Mouse (Mus musculus): ENCODE measurements around the gene Nup153.

Nup153 gene

DNA sequence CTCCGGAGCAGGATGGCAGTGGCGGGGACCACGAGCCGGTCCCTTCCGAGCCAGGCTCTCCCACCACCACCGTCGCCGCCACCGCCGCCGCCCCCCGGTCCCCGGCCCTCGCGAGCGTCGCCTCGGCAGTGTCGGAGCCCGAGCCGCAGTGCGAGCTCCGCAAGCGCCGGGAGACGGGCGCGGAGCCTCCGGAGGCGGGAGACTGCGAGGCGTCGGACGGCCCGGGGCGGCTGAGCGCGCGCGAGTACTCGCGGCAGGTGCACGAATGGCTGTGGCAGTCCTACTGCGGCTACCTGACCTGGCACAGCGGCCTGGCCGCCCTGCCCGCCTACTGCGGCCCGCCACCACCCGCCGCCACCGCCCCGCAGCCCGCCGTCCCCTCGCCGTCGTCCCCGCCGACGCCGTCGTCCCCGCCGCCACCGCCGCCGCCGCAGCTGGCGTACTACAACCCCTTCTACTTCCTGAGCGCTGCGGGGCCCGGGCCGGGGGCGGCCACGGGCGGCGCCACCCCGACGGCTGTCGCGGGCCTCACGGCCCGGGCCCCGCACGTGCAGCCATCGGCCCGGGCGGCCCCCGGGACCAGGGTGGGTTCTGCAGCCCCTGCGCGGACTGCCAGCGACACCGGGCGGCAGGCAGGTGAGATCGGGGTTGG is 58.0 kb downstream of the Nup153 start:
- DNase-seq (ENCODE audit: low spot score) = no peak

DNA sequence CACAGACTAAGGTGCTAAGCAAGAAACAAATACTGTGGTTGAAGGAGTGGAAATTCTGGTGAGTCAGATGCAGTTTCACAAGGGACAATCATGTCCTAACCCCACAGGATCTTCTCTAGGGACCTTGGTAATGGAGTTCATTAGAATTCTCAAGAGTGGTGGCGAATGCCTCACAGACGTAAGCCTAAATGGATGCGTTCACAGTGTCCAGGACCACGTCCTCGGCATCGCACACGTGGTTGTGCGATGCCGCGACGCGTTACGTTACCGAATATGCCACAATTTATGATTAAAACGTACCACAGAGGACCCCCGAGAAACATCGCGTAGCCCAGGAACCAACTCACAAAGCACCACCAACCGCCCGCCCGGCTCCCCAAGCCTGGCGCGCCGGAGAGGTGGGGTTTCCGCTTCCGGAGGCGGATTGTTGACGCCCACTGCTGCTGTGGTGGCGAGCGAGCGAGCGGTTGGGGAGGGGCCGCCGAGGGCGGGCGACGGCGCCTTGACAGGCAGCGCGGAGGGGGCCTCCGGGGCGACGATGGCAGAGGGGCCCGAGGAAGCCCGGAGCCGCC is 58.6 kb downstream of the Nup153 start, which contains the start of gene Fam8a1:
Fam8a1 (plus strand) TSS at position 475 of the 572 bp plus-strand sequence.
- peak; percentile 92 for DNase-seq (ENCODE audit: low spot score)

DNA sequence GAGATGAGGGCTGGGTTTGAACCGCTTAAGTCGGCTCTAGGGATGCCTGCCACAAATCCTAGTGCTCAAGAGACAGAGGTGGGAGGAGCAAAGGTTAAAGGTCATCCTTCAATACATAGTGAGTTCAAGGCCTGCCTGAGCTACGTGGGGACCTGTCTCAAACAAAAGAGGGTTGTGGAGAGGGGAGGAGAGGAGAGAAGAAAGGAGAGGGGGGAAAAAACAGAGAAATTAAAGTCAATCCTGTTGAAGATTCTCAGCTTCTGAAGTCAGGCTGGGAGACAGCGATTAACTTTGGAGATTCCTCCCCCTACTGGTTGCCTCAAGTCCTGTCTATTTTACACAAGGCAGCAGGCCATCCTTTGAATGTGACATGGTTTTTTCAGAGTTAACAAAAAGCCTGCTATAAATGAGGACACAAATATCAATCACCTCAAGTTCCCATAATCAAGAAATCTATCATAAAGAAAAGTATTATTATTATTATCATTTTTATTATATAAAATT is 64.2 kb downstream of the Nup153 start:
- DNase-seq (ENCODE audit: low spot score) = no peak

DNA sequence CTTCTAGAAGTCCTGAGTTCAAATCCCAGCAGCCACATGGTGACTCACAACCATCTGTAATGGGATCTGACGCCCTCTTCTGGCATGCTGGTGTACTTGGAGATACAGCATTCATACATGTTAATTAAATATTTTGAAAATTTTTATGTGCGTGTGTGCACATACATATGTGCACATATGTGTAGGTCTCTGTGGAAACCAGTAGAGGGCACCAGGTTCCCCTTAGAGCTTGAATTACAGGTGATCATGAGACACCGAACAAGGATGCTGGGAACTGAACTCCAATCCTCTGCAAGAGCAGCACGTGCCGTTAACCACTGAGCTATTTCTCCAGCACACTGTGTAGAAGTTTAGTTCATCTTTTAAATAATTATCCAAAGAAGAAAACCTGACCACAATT is 68.5 kb downstream of the Nup153 start:
- no peak for DNase-seq (ENCODE audit: low spot score)

DNA sequence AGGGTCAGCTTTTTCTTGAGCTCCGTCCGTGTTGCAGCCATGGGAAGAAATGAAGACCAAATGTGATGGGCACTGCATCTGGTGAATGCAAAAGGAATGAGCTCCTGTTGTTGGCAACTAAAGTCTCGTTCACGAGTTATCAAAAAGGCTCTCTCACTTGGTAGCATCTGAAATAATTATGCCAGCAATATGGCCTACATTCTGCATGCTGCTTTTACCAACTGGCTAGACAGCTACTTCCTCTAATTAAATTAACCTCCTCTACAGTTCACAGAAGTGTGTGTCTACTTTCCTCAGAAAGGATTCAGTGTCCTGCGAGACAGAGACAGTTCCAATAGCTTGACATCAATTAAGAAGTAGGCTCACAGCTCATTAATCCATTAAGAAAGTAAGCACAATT is 73.2 kb downstream of the Nup153 start:
- no peak for DNase-seq (ENCODE audit: low spot score)

DNA sequence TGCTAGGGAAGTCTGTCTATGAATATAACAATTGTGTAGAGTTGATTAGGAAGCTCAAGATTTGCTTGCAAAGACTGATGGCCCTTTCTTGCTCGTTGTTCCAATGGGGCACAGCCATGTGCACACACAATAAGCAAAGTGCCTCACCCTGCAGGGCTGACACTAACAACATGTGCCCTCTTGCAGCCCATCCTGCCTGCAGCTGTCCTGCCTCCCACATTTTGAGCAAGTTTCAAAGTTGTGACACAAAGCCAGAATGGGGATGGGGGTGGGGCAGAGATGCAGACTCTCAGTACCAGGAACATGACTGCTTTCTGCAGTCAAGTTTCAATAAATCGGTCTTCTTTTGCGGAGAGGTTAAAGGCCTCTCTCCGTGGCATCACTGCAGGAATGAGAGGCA is 74.1 kb downstream of the Nup153 start:
- DNase-seq (ENCODE audit: low spot score) = no peak

DNA sequence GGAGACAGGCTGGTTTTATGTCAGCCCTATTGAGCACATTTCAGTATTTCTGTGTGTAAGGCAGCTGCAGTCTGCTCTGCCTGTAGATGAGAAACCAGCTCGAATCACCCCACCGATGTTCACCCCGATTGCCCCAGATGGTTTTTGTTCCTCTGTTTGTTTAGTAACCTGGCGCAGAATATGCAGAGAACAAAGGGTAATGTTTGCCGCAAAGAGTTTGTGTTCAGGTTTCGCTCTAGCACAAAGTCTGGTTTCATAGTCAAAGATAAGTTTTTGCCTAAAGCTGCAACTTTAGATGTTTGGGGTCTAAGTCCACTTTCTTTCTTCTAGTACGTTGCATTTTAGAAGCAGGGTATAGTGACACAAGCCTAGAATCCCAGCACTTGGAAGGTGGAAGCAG is 75.1 kb downstream of the Nup153 start:
- no peak for DNase-seq (ENCODE audit: low spot score)

DNA sequence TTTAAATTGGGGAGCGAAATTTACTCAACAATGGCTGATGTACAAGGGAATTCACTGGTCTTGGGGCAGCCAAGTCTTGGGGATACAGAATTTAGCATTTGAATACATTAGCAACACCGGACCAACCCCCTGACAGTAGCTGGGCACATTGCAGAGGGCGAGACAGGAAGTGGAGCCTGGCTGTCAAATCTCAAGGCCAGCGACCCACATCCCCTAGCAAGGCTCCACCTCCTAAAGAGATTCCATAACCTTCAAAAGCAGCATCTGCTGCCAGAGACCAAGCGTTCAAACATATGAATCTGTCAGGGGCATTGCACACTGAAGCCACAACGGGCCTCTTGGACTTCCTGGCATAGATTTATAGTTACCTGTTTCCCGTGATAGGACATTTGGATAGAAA is 75.9 kb downstream of the Nup153 start:
- no peak for DNase-seq (ENCODE audit: low spot score)

DNA sequence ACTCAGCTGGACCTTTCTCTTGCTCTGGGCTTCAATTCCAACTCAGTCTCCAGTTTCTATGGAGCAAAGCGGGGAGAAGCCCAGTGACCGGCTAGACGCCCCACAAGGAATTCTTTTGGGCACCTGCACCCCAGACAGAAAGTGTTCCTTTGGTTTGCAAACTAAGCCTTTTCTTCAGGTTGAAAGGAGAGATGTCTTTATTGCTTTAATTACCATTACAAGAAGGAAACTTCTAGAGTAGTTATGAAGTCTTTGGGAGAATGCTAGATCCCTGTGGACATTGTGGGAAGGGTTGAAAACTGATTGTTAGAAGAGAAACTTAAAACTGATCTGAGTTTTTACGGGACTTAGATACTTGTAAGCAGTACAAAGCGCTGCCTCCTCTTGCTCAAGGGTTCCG is 82.3 kb downstream of the Nup153 start:
- DNase-seq (ENCODE audit: low spot score) = no peak

DNA sequence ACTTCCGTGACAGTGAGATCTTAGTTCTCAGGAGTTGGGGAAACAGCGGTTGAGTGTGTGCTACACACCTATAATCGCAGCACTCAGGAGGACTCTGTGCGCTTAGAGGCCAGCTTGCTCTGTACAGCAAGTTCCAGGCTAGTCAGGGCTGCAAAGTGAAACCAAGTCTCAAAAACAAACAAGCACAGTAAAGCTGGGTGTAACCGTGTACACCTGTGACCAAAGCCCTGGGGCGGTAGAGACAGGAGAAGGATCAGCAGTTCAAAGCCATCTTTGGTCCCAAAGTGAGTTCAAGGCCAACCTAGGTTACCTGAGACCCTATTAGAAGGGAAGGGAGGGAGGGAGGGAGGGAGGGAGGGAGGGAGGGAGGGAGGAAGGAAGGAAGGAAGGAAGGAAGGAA is 83.6 kb downstream of the Nup153 start:
- no peak for DNase-seq (ENCODE audit: low spot score)

DNA sequence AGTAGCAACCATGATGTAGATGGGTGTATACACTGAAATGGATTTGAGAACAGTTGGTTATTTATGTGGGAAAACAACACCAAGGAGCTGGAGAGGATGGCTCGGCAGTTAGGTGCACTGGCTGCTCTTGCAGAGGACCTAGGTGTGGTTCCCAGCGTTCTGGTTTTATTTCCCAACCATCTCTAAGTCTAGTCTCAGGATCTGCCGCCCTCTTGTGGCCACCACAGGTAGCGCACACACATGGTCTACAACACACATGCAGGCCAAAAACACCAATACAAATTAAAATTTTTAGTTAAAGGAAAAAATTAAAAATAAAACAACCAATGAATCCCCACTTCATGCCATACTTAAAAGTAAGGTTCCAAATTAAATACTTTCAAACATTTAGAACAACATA is 85.4 kb downstream of the Nup153 start:
- DNase-seq (ENCODE audit: low spot score) = no peak

DNA sequence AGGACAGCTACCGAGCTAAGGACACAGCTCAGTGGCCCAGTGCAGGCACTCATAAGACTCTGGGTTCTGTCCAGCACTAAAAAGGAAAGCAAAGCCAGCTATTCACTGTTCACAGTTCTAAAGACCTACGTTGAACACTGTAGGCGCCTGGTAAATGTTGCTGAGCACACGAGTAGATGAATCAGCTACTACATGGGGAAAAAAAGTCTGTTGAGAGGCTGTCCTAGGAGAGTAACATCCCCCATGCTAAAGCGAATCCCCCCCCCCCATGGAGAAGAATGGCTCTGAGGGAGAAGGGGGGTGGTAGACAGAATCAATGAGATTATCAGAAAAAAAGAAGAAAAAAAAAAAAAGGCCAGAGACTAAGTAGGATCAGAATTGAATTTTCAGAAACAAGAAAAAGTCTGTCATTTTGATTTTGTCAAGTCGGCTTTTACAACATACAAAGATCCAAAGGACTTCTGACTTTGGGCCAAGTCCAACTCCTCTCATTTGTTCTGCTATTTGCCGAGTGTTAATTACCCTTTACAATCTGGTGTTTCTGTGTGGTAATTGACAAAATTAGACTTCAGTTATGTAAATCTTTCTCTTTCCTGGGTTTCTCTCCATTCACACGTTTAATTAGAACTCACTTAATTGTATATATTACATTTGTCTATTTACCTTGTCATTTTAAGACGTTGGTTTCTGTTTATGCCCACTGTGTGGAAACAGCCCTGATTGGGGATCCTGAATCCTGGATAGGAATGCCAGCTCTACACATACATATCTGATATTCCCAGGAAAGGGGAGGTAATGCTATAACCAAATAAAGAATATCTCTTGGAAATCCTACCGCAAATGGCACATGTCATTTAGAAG is 86.9 kb downstream of the Nup153 start:
- no peak for DNase-seq (ENCODE audit: low spot score)

DNA sequence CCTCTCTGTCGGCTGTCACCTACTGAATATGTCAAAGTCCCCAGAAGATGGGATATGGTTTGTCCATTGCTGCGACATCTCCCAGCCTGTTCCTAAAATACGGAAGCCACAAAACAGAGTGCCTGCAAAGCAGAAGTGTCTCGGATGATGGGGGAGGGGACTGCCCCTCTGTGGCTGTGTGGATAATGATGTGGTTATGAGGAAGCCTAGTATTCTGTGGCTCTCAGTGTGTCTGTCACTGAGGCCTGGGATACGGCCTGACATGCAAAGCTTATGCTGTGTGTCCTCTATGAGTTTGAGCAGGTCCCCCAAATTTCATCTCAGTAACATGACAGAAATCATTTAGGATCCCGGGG is 93.6 kb downstream of the Nup153 start:
- DNase-seq (ENCODE audit: low spot score) = no peak

DNA sequence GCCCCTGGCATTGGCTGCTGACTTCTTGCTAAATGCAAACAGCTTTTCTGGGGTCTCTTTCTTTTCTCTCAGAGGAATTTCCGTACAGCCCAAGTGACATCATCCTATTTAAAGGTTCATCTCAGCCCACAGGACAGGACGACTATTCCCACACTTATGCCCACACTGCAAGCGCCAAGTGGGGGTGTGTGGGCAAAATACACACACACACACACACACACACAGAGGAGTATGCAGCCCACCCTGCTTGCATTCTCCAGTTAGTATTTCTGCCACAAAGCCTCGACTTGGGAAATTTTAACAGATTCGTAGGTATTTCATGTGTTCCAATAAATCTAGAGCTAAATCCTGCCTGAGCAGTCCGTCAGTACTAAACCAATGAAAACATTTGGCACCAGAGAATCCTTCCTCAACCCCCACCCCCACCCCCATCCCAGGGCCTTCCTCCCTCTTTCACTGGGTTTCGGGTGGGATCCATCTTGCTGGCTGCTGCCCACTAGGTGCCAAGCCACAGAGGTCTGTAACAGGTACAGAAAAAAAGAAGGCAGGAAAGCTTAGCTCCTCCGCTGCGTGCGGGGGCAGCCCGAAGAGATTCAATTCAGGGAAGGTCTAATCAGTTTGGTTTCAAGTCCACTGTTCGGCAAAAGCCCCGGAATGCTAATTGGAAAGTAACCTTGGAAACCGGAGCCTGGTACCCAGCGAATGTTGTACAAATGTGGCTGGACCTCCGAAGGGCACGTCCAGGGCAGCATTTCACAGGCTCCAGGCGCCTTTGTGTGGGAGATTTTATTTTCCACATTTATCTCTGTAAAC is 94.2 kb downstream of the Nup153 start:
- no peak for DNase-seq (ENCODE audit: low spot score)

DNA sequence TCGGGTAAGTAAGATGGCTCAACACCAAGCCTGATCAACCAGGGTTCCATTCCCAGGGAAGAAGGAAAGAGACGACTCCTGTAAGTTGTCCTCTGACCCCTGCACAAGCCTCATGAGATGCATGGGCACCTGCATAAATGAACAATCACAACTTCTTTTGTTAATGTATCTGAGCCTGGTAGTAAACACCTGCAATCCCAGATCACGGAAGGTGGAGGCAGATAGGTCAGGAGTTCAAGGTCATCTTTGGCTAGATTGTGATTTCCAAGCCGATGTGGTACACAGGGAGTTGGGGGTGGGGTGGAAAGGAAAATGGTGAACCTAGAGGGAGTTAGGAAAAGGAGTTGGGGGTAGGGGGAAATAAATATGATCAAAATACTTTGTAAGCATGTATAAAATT is 94.9 kb downstream of the Nup153 start:
- DNase-seq (ENCODE audit: low spot score) = no peak
